Mouse (Mus musculus): ENCODE measurements around the gene Gm10642.

DNA sequence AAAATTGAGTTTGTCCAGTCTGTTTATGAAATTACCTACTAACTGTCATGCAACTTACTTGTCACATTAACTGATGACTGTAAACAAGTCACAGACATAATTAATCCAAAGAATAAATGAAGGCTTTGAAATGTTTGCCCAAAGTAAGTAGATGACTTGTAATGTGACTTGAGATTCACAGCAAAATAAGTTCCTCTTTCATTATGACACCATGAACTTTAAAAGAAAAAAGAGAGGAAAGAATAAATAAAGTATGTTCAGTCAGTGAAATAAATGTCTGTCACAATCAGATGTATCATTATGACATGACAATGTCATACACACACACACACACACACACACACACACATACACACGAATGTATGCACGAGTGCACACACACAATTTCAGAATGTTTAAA lies 5.8 kb upstream of the Gm10642 start:
- TF ChIP-seq CTCF (IDR thresholded peaks at IDR 0.05; ENCODE audit: extremely low read depth, insufficient read depth, insufficient read length, insufficient replicate concordance) (no peak), POLR2A (IDR thresholded peaks at IDR 0.05; ENCODE audit: low read depth, low read length) (no peak)
